Mouse (Mus musculus) frontal cortex, postnatal 36 days (tissue): ENCODE measurements around the gene Dpp4.

Experiments used
- DNase-seq, 2 experiments: peaks; one replicate each; pipeline ENCODE4 v3.0.0; 2022; ENCODE audit warnings: low spot score in 2 of 2

Gene Dpp4

DNA sequence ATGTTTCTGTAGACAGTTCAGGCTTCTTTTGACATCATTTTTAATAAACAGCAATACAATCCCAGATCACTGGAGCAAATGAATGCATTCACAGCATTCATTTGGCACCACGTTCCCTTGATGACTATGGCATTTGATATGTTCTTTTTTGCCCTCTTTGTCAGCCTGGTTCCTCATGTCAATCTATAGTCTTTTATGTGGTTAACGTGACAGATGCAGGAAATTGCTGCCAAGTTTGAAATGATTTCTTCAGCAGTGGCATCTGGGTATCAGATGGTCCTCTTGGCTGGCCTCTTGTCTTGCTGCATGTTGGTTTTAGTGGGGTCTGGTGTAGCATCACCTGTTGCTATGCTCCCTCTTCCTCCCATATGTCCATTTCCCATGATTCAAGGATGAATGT, 118.2 kb downstream of the Dpp4 start:
- DNase-seq: no peak

DNA sequence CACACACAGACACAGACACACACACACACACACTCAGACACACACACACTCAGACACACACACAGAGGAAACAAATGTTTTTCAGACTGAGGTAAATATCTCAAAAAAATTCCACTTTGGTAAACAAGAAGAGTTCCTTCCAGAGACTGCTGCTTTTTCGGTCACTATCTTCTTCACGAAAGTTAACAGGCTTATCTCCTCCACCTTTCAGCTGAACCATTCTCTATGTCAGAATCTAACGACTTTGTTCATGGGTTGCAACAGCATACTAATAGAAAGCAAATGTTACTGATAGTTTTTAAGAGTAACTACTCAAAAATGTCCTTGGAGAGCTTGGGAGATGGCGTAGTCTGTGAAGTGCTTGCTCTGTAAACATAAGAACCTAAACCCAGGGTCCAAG, 124.5 kb downstream of the Dpp4 start:
- no peak for DNase-seq

DNA sequence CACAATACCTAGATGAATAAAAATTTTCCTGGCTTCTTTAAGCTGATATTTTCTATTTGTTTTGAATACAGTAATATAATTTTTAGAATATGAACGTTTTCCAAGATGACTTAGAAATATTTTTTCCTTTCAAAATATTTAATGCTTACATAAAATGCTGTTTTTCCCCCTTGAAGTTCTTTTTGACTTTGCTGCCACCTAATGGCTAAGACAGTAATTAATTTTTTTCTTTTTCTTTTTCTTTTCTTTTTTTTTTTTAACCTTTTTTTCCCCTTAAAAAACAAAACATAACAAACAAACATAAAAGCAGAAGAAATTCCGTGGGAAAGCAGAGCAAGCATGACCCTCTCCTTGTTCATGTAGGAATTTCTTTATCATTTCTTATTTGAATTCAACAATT, 126.2 kb downstream of the Dpp4 start:
- no peak for DNase-seq

DNA sequence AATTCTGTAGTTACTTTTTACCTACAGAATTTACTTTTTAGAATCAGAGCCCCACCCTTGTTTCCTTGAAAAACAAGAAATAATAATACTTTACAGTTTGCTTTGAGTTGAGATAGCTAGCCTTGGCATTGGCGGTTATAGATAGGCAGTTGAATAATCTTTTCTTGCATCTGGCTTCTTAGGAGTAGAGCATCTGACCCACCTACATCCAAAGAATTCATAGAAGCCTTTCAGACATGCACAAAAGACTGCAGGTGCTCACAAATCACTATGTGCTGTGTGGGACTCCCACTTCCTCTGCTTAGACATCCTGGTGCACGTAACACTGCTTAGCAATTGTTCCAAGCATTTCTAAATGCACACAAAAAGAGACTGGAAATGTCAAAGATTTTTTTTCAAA, 127.0 kb downstream of the Dpp4 start:
- DNase-seq: no peak
